Mouse (Mus musculus): ENCODE data around the gene Zdhhc21. TPM values are rescaled to one million over a fixed set of nuclear protein-coding genes. Genes with fewer than 3 reads are reported as not detected.

Gene Zdhhc21
- total and polyA plus RNA-seq, 2 experiments, result 1.5 to 6.4 TPM

GRCm38 (mm10) chr4:82879152-82879551, 19.4 kb upstream of the Zdhhc21 start:
- WGBS, result 78% methylated on average over 6 of the region's 6 CpGs
- Histone ChIP-seq H3K27ac (replicated peaks; ENCODE audit: insufficient read depth, low read depth, low read length) (no peak overlapping the region), H3K4me3 (ENCODE audit: insufficient read depth, low read depth, low read length) (no peak overlapping the region), H3K4me1 (ENCODE audit: control insufficient read depth, insufficient read depth, low read length) (no peaks in the 10 kb centered on the region), H3K9ac (ENCODE audit: low read depth, low read length) (no peak overlapping the region), H3K36me3 (ENCODE audit: control insufficient read depth, insufficient read depth, low read length) (no peaks in the 10 kb centered on the region), H3K27me3 (ENCODE audit: control insufficient read depth, insufficient read depth, low read length) (no peaks in the 10 kb centered on the region), H3K79me2 (ENCODE audit: control insufficient read depth, insufficient read depth, low read length) (no peaks in the 10 kb centered on the region)
- no peak for DNase-seq (ENCODE audit: extremely low read depth, low read depth, low spot score)
- TF ChIP-seq POLR2A (IDR thresholded peaks at IDR 0.05; ENCODE audit: extremely low read depth, insufficient read depth, low read length) (no peak), CTCF (IDR thresholded peaks at IDR 0.05; ENCODE audit: low read depth, low read length) (no peak)

- 95% methylated on average over 2 of the region's 2 CpGs for WGBS
- DNase-seq (ENCODE audit: extremely low read depth, low read depth, low spot score), result no peak
- H3K79me2 ChIP-seq (ENCODE audit: control insufficient read depth, insufficient read depth, low read length), result no peaks in the 10 kb centered on the region
- no peaks in the 10 kb centered on the region for H3K36me3 ChIP-seq (ENCODE audit: control insufficient read depth, insufficient read depth, low read length)
- no peaks in the 10 kb centered on the region for H3K4me1 ChIP-seq (ENCODE audit: control insufficient read depth, insufficient read depth, low read length)
- H3K27ac ChIP-seq (replicated peaks; ENCODE audit: insufficient read depth, low read depth, low read length), result no peak overlapping the region
- no peak overlapping the region for H3K9ac ChIP-seq (ENCODE audit: low read depth, low read length)
- no peaks in the 10 kb centered on the region for H3K27me3 ChIP-seq (ENCODE audit: control insufficient read depth, insufficient read depth, low read length)
- TF ChIP-seq CTCF (IDR thresholded peaks at IDR 0.05; ENCODE audit: low read depth, low read length) (no peak), POLR2A (IDR thresholded peaks at IDR 0.05; ENCODE audit: extremely low read depth, insufficient read depth, low read length) (no peak)
- H3K4me3 ChIP-seq (ENCODE audit: insufficient read depth, low read depth, low read length), result no peak overlapping the region
These were observed 16.9 kb upstream of the Zdhhc21 start for GRCm38 (mm10) chr4:82876656-82877055.

GRCm38 (mm10) chr4:82875532-82875931, 15.8 kb upstream of the Zdhhc21 start:
- DNase-seq (ENCODE audit: extremely low read depth, low read depth, low spot score), result no peak
- 92% methylated on average over 4 of the region's 4 CpGs for WGBS
- no peaks in the 10 kb centered on the region for H3K36me3 ChIP-seq (ENCODE audit: control insufficient read depth, insufficient read depth, low read length)
- no peak overlapping the region for H3K4me3 ChIP-seq (ENCODE audit: insufficient read depth, low read depth, low read length)
- no peaks in the 10 kb centered on the region for H3K4me1 ChIP-seq (ENCODE audit: control insufficient read depth, insufficient read depth, low read length)
- no peaks in the 10 kb centered on the region for H3K79me2 ChIP-seq (ENCODE audit: control insufficient read depth, insufficient read depth, low read length)
- H3K9ac ChIP-seq (ENCODE audit: low read depth, low read length), result no peak overlapping the region
- no peaks in the 10 kb centered on the region for H3K27me3 ChIP-seq (ENCODE audit: control insufficient read depth, insufficient read depth, low read length)
- H3K27ac ChIP-seq (replicated peaks; ENCODE audit: insufficient read depth, low read depth, low read length), result no peak overlapping the region
- no peak for TF ChIP-seq CTCF (IDR thresholded peaks at IDR 0.05; ENCODE audit: low read depth, low read length)
- no peak for TF ChIP-seq POLR2A (IDR thresholded peaks at IDR 0.05; ENCODE audit: extremely low read depth, insufficient read depth, low read length)

GRCm38 (mm10) chr4:82874791-82875190, 15.0 kb upstream of the Zdhhc21 start:
- Histone ChIP-seq H3K27me3 (ENCODE audit: control insufficient read depth, insufficient read depth, low read length) (no peaks in the 10 kb centered on the region), H3K79me2 (ENCODE audit: control insufficient read depth, insufficient read depth, low read length) (no peaks in the 10 kb centered on the region), H3K9ac (ENCODE audit: low read depth, low read length) (no peak overlapping the region), H3K36me3 (ENCODE audit: control insufficient read depth, insufficient read depth, low read length) (no peaks in the 10 kb centered on the region), H3K4me3 (ENCODE audit: insufficient read depth, low read depth, low read length) (no peak overlapping the region; the same call in 1 of the 2 replicates), H3K4me1 (ENCODE audit: control insufficient read depth, insufficient read depth, low read length) (no peaks in the 10 kb centered on the region), H3K27ac (replicated peaks; ENCODE audit: insufficient read depth, low read depth, low read length) (no peak overlapping the region)
- DNase-seq (ENCODE audit: extremely low read depth, low read depth, low spot score), result peak; percentile 43
- 31% methylated on average over 4 of the region's 4 CpGs for WGBS
- TF ChIP-seq CTCF (IDR thresholded peaks at IDR 0.05; ENCODE audit: low read depth, low read length) (no peak), POLR2A (IDR thresholded peaks at IDR 0.05; ENCODE audit: extremely low read depth, insufficient read depth, low read length) (no peak)

DNA sequence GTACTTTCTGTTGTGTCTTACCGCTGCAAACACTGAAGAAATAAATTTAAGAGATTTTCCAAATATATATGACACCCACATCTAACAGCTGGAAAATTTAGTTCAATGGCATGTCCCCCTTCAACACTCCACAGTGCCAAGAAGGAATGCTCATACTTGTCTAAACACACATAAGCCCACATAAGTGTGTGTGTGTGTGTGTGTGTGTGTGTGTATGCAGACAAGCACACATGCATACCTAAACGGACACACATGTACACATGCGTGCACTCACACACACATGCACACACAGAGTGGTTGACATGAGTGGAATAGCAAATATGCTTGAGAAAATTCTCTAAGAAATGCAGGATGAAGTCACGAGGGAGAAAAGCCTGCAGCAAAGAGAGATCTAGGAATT, 12.8 kb upstream of the Zdhhc21 start:
- Histone ChIP-seq H3K79me2 (ENCODE audit: control insufficient read depth, insufficient read depth, low read length) (no peaks in the 10 kb centered on the region), H3K4me3 (ENCODE audit: insufficient read depth, low read depth, low read length) (no peak overlapping the region), H3K4me1 (ENCODE audit: control insufficient read depth, insufficient read depth, low read length) (no peaks in the 10 kb centered on the region), H3K27ac (replicated peaks; ENCODE audit: insufficient read depth, low read depth, low read length) (no peak overlapping the region), H3K27me3 (ENCODE audit: control insufficient read depth, insufficient read depth, low read length) (no peaks in the 10 kb centered on the region), H3K9ac (ENCODE audit: low read depth, low read length) (no peak overlapping the region), H3K36me3 (ENCODE audit: control insufficient read depth, insufficient read depth, low read length) (no peaks in the 10 kb centered on the region)
- WGBS, result 81% methylated on average over 4 of the region's 4 CpGs
- TF ChIP-seq POLR2A (IDR thresholded peaks at IDR 0.05; ENCODE audit: extremely low read depth, insufficient read depth, low read length) (no peak), CTCF (IDR thresholded peaks at IDR 0.05; ENCODE audit: low read depth, low read length) (no peak)
- DNase-seq (ENCODE audit: extremely low read depth, low read depth, low spot score), result no peak

DNA sequence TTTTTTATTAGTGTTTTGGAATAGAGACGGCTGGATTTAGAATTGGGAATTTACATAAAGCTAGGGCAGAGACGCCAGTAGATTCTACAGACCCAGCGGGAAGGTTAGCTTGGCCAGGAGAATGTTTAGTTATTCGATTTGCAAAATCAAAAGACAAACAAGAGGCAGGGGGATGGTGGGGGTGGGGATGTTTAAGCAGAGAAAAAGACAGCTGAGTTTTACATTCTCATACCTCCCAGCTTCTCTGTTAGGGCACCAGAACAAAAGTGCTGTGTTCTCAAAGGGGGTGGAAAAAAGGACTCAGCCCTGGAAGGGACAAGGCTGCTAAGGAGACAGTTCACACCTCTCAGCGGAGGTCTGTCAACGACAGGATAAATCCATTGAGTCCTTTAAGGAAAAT, 12.4 kb upstream of the Zdhhc21 start:
- H3K4me1 ChIP-seq (ENCODE audit: control insufficient read depth, insufficient read depth, low read length), result no peaks in the 10 kb centered on the region
- DNase-seq (ENCODE audit: extremely low read depth, low read depth, low spot score), result no peak
- no peak overlapping the region for H3K4me3 ChIP-seq (ENCODE audit: insufficient read depth, low read depth, low read length)
- no peaks in the 10 kb centered on the region for H3K27me3 ChIP-seq (ENCODE audit: control insufficient read depth, insufficient read depth, low read length)
- WGBS, result 21% methylated on average over 6 of the region's 6 CpGs
- no peak overlapping the region for H3K27ac ChIP-seq (replicated peaks; ENCODE audit: insufficient read depth, low read depth, low read length)
- no peak overlapping the region for H3K9ac ChIP-seq (ENCODE audit: low read depth, low read length)
- TF ChIP-seq CTCF (IDR thresholded peaks at IDR 0.05; ENCODE audit: low read depth, low read length) (no peak), POLR2A (IDR thresholded peaks at IDR 0.05; ENCODE audit: extremely low read depth, insufficient read depth, low read length) (no peak)
- H3K79me2 ChIP-seq (ENCODE audit: control insufficient read depth, insufficient read depth, low read length), result no peaks in the 10 kb centered on the region
- H3K36me3 ChIP-seq (ENCODE audit: control insufficient read depth, insufficient read depth, low read length), result no peaks in the 10 kb centered on the region
